Mouse (Mus musculus) intestine, embryonic 16.5 days (tissue): ENCODE measurements around the gene Tead4. TPM values are rescaled to one million over a fixed set of nuclear protein-coding genes. Genes with fewer than 3 reads are reported as not detected.

Experiments used
- ATAC-seq: fragments of 200-750 bp; cut with Nextera tagmentation; 2 replicates; pipeline ENCODE4 v1.8.0; 2017; ENCODE audit warnings: moderate TSS enrichment, moderate library complexity
- H3K27ac ChIP-seq: fragments of 300-500 bp; sonication (generic); 2 replicates; pipeline ENCODE4 v1.5.1; 2014; ENCODE audit warnings: mild to moderate bottlenecking, low read length
- H3K27me3 ChIP-seq: fragments of 300-500 bp; sonication (generic); replicated peaks from 2 replicates; pipeline ENCODE4 v1.6.1; 2014; ENCODE audit warnings: low read length, control low read depth, mixed read lengths; ENCODE audit not compliant: control insufficient read depth, insufficient read depth
- H3K36me3 ChIP-seq: fragments of 300-500 bp; sonication (generic); 2 replicates; pipeline ENCODE4 v1.6.1; 2014; ENCODE audit warnings: low read length, control low read depth; ENCODE audit not compliant: control insufficient read depth, insufficient read depth
- H3K4me1 ChIP-seq: fragments of 300-500 bp; sonication (generic); 2 replicates; pipeline ENCODE4 v1.6.1; 2014; ENCODE audit warnings: low read length, control low read depth, mixed read lengths; ENCODE audit not compliant: control insufficient read depth, insufficient read depth
- H3K4me2 ChIP-seq: fragments of 300-500 bp; sonication (generic); 2 replicates; pipeline ENCODE4 v1.6.1; 2014; ENCODE audit warnings: low read depth, low read length, control low read depth
- H3K4me3 ChIP-seq: fragments of 300-500 bp; sonication (generic); 2 replicates; pipeline ENCODE4 v1.5.1; 2014; ENCODE audit warnings: mild to moderate bottlenecking, low read length
- H3K9ac ChIP-seq: fragments of 300-500 bp; sonication (generic); 2 replicates; pipeline ENCODE4 v1.6.1; 2014; ENCODE audit warnings: low read depth, low read length
- H3K9me3 ChIP-seq: fragments of 300-500 bp; sonication (generic); 2 replicates; pipeline ENCODE4 v1.6.1; 2016; ENCODE audit warnings: low read length, control low read depth; ENCODE audit not compliant: control insufficient read depth
- WGBS: fragments of 180-500 bp; shearing (Covaris S2); extraction: QIAGEN DNeasy Blood & Tissue Kit; methylation state at CpG from one replicate; pipeline ENCODE4 v1.1.7; 2014; 5-methylcytosine and 5-hydroxymethylcytosine counted together
- polyA plus RNA-seq: library from polyadenylated mRNA; unstranded; fragments of >200 nt; fragmentation: Nextera tagmentation; extraction: Ambion mirVana; gene quantifications from 2 replicates; pipeline ENCODE4 v1.2.1, GENCODE M21; 2015

Gene Tead4
- polyA plus RNA-seq, 1 experiment from 2014 or later = 2.3 TPM

GRCm38 (mm10) chr6:128298246-128298645 lies 2.4 kb downstream of the Tead4 start:
- no peak overlapping the region for H3K27ac ChIP-seq
- H3K27me3 ChIP-seq = peaks cover 13% of the 10 kb centered on the region; the same call in 1 of the 2 replicates
- ATAC-seq = no peak
- no peaks in the 10 kb centered on the region for H3K36me3 ChIP-seq
- WGBS = 48% methylated on average over 7 of the region's 7 CpGs
- no peak overlapping the region for H3K4me2 ChIP-seq
- peaks cover 5% of the 10 kb centered on the region; the same call in 1 of the 2 replicates for H3K9me3 ChIP-seq
- H3K9ac ChIP-seq = no peak overlapping the region
- no peak overlapping the region for H3K4me3 ChIP-seq
- peaks cover 20% of the 10 kb centered on the region for H3K4me1 ChIP-seq

- no peak for ATAC-seq
- H3K4me3 ChIP-seq = no peak overlapping the region
- H3K27me3 ChIP-seq = peaks cover 13% of the 10 kb centered on the region; the same call in 1 of the 2 replicates
- H3K9ac ChIP-seq = no peak overlapping the region
- H3K27ac ChIP-seq = no peak overlapping the region
- no peaks in the 10 kb centered on the region for H3K9me3 ChIP-seq
- H3K4me1 ChIP-seq = peaks cover 20% of the 10 kb centered on the region
- H3K36me3 ChIP-seq = no peaks in the 10 kb centered on the region
- no peak overlapping the region for H3K4me2 ChIP-seq
- WGBS = 43% methylated on average over 11 of the region's 11 CpGs
These were observed 3.8 kb downstream of the Tead4 start for GRCm38 (mm10) chr6:128296750-128297393.

DNA sequence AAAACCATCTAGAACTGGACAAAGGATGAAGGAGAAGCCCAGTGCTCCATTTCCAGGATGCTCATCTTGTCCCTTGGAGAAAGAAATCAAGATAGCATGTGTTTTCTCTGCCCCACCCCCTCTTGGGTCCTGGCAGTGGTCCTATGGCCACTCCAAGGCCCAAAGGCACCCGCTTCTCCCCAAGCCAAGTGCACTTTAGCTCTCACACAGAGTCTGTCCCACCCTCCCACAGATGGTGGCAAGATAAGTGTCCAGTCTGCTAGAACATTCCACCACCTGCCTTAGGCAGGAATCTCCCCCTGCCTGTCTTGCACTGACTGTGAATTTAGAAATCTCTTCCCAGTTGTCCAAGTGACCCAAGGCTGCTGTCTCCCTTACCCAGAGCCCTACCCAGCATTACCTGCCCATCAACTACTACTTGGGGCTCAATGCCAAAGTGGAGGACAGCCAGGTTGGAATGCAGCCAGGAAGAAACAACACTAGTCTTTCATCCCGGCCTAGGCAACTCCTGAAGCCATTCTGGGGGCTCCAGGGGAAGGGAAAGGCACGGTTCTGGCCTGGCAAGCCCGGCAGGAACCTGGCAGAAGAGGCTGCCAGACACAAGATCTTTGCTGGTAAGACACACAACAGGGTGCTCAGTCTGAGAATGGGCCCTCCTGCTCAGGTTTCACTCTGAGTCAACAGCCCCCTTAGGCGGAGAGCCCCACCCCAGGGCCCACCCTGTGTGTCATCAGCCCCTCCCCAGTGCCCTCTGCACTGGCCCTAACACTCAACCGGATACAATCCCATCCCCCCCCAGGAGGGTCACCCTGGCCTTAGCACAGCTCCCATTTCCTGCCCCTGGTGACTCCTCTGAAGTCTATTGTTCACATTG lies 4.5 kb downstream of the Tead4 start:
- ATAC-seq = peak; percentile 15; the same call in 1 of the 2 replicates
- 30% methylated on average over 6 of the region's 6 CpGs for WGBS
- Histone ChIP-seq H3K4me3 (no peak overlapping the region), H3K4me2 (no peak overlapping the region), H3K9ac (no peak overlapping the region), H3K27me3 (peaks cover 13% of the 10 kb centered on the region; the same call in 1 of the 2 replicates), H3K27ac (peak overlapping the region; percentile 15), H3K36me3 (no peaks in the 10 kb centered on the region), H3K9me3 (no peaks in the 10 kb centered on the region), H3K4me1 (peaks cover 20% of the 10 kb centered on the region)

DNA sequence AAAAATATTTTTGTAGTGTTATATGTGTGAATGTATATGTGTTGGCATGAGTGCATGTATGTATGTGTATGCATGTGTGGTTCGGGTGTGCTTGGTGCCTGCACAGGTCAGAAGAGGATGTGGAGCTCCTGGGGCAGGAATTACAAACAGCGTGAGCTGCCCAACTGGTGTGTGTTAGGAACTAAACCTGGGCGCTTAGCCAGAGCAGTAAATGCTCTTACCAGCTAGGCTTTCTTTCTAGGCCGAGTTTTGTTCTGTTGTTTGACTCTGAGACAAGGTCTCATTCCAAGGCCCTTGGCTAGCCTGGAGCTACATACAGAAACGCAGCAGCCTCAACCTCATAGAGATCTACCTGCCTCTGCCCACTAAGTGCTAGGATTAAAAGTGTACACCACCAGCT lies 9.3 kb downstream of the Tead4 start:
- Histone ChIP-seq H3K9me3 (no peaks in the 10 kb centered on the region), H3K36me3 (no peaks in the 10 kb centered on the region), H3K27me3 (no peaks in the 10 kb centered on the region), H3K4me3 (no peak overlapping the region), H3K4me2 (no peak overlapping the region), H3K4me1 (peaks cover 5% of the 10 kb centered on the region), H3K27ac (no peak overlapping the region), H3K9ac (no peak overlapping the region)
- 70% methylated on average over 5 of the region's 5 CpGs for WGBS
- no peak for ATAC-seq

DNA sequence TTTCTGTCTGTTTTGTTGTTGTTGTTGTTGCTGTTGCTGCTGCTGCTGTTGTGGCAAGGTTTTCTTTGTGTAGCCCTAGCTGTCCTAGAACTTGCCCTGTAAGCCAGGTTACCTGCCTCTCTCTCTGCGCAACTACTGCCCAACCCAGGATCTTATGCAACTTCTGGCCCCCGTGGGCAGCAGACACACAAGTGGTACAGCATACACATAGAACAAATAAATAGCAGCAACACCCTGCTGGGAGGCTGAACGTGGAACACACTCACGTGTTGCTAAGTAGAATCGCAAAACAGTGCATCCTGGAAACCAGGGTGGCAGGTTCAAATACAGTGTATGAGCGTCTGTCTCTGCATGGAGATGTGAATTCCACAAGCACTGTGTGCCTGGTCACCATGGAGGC lies 11.9 kb downstream of the Tead4 start:
- H3K9me3 ChIP-seq = no peaks in the 10 kb centered on the region
- H3K4me3 ChIP-seq = no peak overlapping the region
- H3K36me3 ChIP-seq = no peaks in the 10 kb centered on the region
- H3K27ac ChIP-seq = no peak overlapping the region
- H3K9ac ChIP-seq = no peak overlapping the region
- WGBS = 88% methylated on average over 6 of the region's 6 CpGs
- no peak overlapping the region for H3K4me2 ChIP-seq
- peaks cover 8% of the 10 kb centered on the region for H3K4me1 ChIP-seq
- no peak for ATAC-seq
- no peaks in the 10 kb centered on the region for H3K27me3 ChIP-seq

DNA sequence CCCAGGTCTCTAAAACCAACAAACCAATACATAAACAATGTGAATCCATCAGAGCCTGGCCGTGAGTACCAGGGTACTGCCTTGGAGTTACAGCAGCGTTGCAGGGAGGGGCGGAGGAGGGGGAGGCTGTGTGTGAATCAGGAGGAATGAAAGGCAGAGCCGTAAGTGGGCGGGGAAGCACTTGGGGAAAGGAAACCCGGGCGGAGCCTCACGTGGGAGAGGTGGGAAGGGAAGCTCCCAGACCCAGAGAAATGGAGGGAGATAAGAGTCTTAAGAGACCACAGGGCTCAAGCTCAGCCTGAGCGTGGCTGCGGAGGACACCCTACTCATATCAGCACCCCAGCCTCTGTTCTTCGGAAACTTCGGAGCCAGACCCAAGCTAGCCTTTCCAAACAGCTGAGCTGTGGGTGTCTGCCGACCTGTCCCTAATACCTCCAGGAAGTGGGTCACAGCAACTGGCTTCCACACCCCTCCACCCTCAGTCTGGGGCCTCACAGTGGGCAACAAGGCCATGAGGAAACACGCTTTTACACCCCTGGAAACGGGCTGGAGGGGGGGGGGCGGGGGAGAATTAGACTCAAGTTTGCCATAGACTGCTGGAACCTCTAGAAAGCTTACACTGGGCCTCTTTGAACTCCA lies 14.7 kb downstream of the Tead4 start:
- WGBS = 4% methylated on average over 16 of the region's 16 CpGs
- no peaks in the 10 kb centered on the region for H3K9me3 ChIP-seq
- peak overlapping the region; percentile 48 for H3K4me2 ChIP-seq
- H3K9ac ChIP-seq = peak overlapping the region; percentile 58
- H3K4me3 ChIP-seq = peak overlapping the region; percentile 31
- H3K36me3 ChIP-seq = no peaks in the 10 kb centered on the region
- peak overlapping the region; percentile 3; the same call in 1 of the 2 replicates for H3K27ac ChIP-seq
- peaks cover 8% of the 10 kb centered on the region for H3K4me1 ChIP-seq
- ATAC-seq = peak; percentile 90
- H3K27me3 ChIP-seq = no peaks in the 10 kb centered on the region

- Histone ChIP-seq H3K4me2 (no peak overlapping the region), H3K27ac (no peak overlapping the region), H3K9me3 (no peaks in the 10 kb centered on the region), H3K4me1 (peaks cover 20% of the 10 kb centered on the region), H3K27me3 (no peaks in the 10 kb centered on the region), H3K4me3 (no peak overlapping the region), H3K9ac (no peak overlapping the region), H3K36me3 (no peaks in the 10 kb centered on the region)
- no peak for ATAC-seq
- WGBS = 60% methylated on average over 3 of the region's 3 CpGs
These were observed 18.5 kb downstream of the Tead4 start for GRCm38 (mm10) chr6:128282126-128282525.

DNA sequence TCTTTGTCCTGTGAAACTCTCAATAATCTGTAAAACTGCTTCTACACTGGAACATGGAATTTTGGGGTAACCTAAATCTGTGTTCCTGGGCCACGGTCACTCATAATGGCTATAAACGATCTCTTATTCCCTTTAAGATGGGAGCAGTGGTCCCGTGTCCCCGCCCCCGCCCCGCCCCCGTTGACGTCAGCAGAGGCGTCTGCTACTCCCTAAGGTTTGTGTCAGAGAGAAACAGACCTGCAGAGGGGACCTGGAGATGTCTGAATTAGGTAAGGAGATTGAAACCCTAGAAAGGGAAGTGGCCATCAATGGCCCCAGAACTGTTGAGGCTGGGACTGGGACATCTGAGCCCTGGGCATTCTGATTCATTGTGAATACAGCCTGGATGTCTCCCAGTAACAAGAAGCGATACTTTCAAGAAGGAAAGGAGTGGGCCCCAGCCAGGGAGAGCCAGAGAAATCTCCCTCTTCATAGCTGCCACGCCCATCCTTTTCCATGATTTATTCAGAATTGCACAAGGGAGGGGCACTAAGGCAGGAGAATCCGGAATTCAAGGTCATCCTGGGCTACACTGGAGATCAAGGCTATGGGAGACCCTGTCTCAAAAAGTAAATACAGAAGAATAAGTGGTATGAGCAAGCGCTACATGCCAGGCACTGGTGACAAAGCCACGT lies 20.0 kb downstream of the Tead4 start:
- WGBS = 45% methylated on average over 14 of the region's 14 CpGs
- peak; percentile 22; the same call in 1 of the 2 replicates for ATAC-seq
- Histone ChIP-seq H3K4me1 (peaks cover 15% of the 10 kb centered on the region), H3K9me3 (no peaks in the 10 kb centered on the region), H3K27me3 (no peaks in the 10 kb centered on the region), H3K27ac (peak overlapping the region; percentile 31; the same call in 1 of the 2 replicates), H3K9ac (no peak overlapping the region), H3K36me3 (no peaks in the 10 kb centered on the region), H3K4me2 (no peak overlapping the region), H3K4me3 (no peak overlapping the region)

- ATAC-seq = no peak
- peaks cover 15% of the 10 kb centered on the region for H3K4me1 ChIP-seq
- no peaks in the 10 kb centered on the region for H3K36me3 ChIP-seq
- H3K9ac ChIP-seq = no peak overlapping the region
- no peak overlapping the region for H3K4me3 ChIP-seq
- H3K9me3 ChIP-seq = no peaks in the 10 kb centered on the region
- no peak overlapping the region for H3K27ac ChIP-seq
- H3K27me3 ChIP-seq = no peaks in the 10 kb centered on the region
- 37% methylated on average over 5 of the region's 5 CpGs for WGBS
- no peak overlapping the region for H3K4me2 ChIP-seq
These were observed 21.0 kb downstream of the Tead4 start for GRCm38 (mm10) chr6:128279608-128280007.
